Mouse (Mus musculus) megakaryocyte, embryonic 14.5 days (primary cell): ENCODE measurements around the gene Nsl1. TPM values are rescaled to one million over a fixed set of nuclear protein-coding genes. Genes with fewer than 3 reads are reported as not detected.

Experiments
- H3K27me3 ChIP-seq: replicated peaks from 2 replicates; pipeline ENCODE3; 2012; ENCODE audit warnings: inconsistent platforms
- H3K36me3 ChIP-seq: replicated peaks from 2 replicates; pipeline ENCODE3; 2012; ENCODE audit warnings: low read length, inconsistent platforms, mixed read lengths
- H3K4me1 ChIP-seq: 2 replicates; pipeline ENCODE4 v1.6.1; 2012; ENCODE audit warnings: inconsistent platforms
- H3K4me3 ChIP-seq: replicated peaks from 2 replicates; pipeline ENCODE3; 2012; ENCODE audit warnings: moderate library complexity, mild to moderate bottlenecking, inconsistent platforms
- H3K9me3 ChIP-seq: 2 replicates; pipeline ENCODE4 v1.6.1; 2012; ENCODE audit warnings: inconsistent platforms
- FLI1 ChIP-seq: IDR thresholded peaks from 2 replicates; pipeline ENCODE4 v1.6.1; 2012; ENCODE audit warnings: low read length, inconsistent platforms, mixed read lengths
- GATA1 ChIP-seq: IDR thresholded peaks from 3 replicates; pipeline ENCODE4 v1.6.1; 2012; ENCODE audit warnings: mixed read lengths, low read length, inconsistent platforms, borderline replicate concordance
- polyA plus RNA-seq: library from polyadenylated mRNA; stranded (reverse); fragments of >175 nt; gene quantifications from 2 replicates; pipeline ENCODE4 v1.2.3, GENCODE M21; 2012; ENCODE audit warnings: low replicate concordance; ENCODE audit not compliant: insufficient read depth

Nsl1 gene
- polyA plus RNA-seq, 1 experiment = 1.3 TPM

- peaks cover 49% of the 10 kb centered on the region for H3K4me1 ChIP-seq
These were observed 63.2 kb downstream of the Nsl1 start for GRCm38 (mm10) chr1:191125811-191126638.

GRCm38 (mm10) chr1:191131692-191132091 lies 68.9 kb downstream of the Nsl1 start:
- TF ChIP-seq FLI1 (no peak), GATA1 (no peak)
- peaks cover 53% of the 10 kb centered on the region for H3K4me1 ChIP-seq

More at GRCm38 (mm10) chr1:191125811-191126638, 63.2 kb downstream of the Nsl1 start:
- H3K27me3 ChIP-seq = peaks cover 22% of the 10 kb centered on the region
- H3K36me3 ChIP-seq = peaks cover 19% of the 10 kb centered on the region
- TF ChIP-seq GATA1 (no peak), FLI1 (no peak)
- H3K9me3 ChIP-seq = peaks cover 22% of the 10 kb centered on the region
- H3K4me3 ChIP-seq = peak overlapping the region; percentile 91

GRCm38 (mm10) chr1:191132240-191132639 lies 69.4 kb downstream of the Nsl1 start:
- TF ChIP-seq GATA1 = no peak
- TF ChIP-seq FLI1 = no peak
- Histone ChIP-seq H3K9me3 (peaks cover 22% of the 10 kb centered on the region), H3K27me3 (peaks cover 22% of the 10 kb centered on the region), H3K4me1 (peaks cover 58% of the 10 kb centered on the region), H3K36me3 (peaks cover 19% of the 10 kb centered on the region), H3K4me3 (peak overlapping the region; percentile 84)

More at GRCm38 (mm10) chr1:191131692-191132091, 68.9 kb downstream of the Nsl1 start:
- H3K4me3 ChIP-seq = peak overlapping the region; percentile 36
- H3K36me3 ChIP-seq = peaks cover 19% of the 10 kb centered on the region
- peaks cover 16% of the 10 kb centered on the region for H3K27me3 ChIP-seq
- peaks cover 22% of the 10 kb centered on the region for H3K9me3 ChIP-seq

GRCm38 (mm10) chr1:191132934-191133333 lies 70.1 kb downstream of the Nsl1 start:
- H3K27me3 ChIP-seq = peaks cover 23% of the 10 kb centered on the region
- H3K4me3 ChIP-seq = peak overlapping the region; percentile 84
- TF ChIP-seq GATA1 = peak; percentile 52; the same call in 1 of the 3 replicates
- TF ChIP-seq FLI1 = peak; percentile 45; the same call in 1 of the 2 replicates
- H3K4me1 ChIP-seq = peaks cover 65% of the 10 kb centered on the region
- H3K9me3 ChIP-seq = peaks cover 22% of the 10 kb centered on the region
- H3K36me3 ChIP-seq = peaks cover 19% of the 10 kb centered on the region

GRCm38 (mm10) chr1:191135406-191135805 lies 72.6 kb downstream of the Nsl1 start:
- TF ChIP-seq FLI1 = no peak
- no peak for TF ChIP-seq GATA1
- peaks cover 23% of the 10 kb centered on the region for H3K27me3 ChIP-seq
- H3K4me1 ChIP-seq = peaks cover 86% of the 10 kb centered on the region
- peaks cover 4% of the 10 kb centered on the region for H3K9me3 ChIP-seq
- no peak overlapping the region for H3K4me3 ChIP-seq
- H3K36me3 ChIP-seq = peaks cover 3% of the 10 kb centered on the region

Other genes starting within 250 kb of the Nsl1 start
- 2.8 and 5.9 TPM in 2 replicates for gene Rps6kc1, start 151.2 kb upstream of the Nsl1 start, polyA plus RNA-seq
- 1.6 and 1.7 TPM in 2 replicates for gene Angel2, start 137.9 kb upstream of the Nsl1 start, polyA plus RNA-seq
- 0.07 and 3.4 TPM in 2 replicates for gene Vash2, start 83.7 kb upstream of the Nsl1 start, polyA plus RNA-seq
- 3.2 and 13.7 TPM in 2 replicates for gene Flvcr1, start 36.9 kb upstream of the Nsl1 start, polyA plus RNA-seq
- not detected in 2 replicates for gene Spata45, start 26.4 kb upstream of the Nsl1 start, polyA plus RNA-seq
- 1.3 TPM in 1 of 2 replicates, not detected in the other for gene Tatdn3, start 80 bp upstream of the Nsl1 start, polyA plus RNA-seq
- 2.0 TPM in 1 of 2 replicates, not detected in the other for gene Batf3, start 34.8 kb downstream of the Nsl1 start, polyA plus RNA-seq
- gene Fam71a, start 101.8 kb downstream of the Nsl1 start, polyA plus RNA-seq = not detected in 2 replicates
- gene Atf3, start 155.0 kb downstream of the Nsl1 start, polyA plus RNA-seq = 3.4 and 9.5 TPM in 2 replicates